Mouse (Mus musculus): Measurements from ENCODE around the gene Sptbn2.

Sptbn2 gene

GRCm38 (mm10) chr19:4772785-4773184 lies 61.8 kb downstream of the Sptbn2 start:
- no peak for DNase-seq (ENCODE audit: low read depth, low spot score)

GRCm38 (mm10) chr19:4782891-4783290 lies 71.9 kb downstream of the Sptbn2 start:
- DNase-seq (ENCODE audit: low read depth, low spot score) = no peak

- DNase-seq (ENCODE audit: low read depth, low spot score) = no peak
Measured at GRCm38 (mm10) chr19:4785206-4785605, 74.2 kb downstream of the Sptbn2 start.

GRCm38 (mm10) chr19:4786313-4786712 lies 75.3 kb downstream of the Sptbn2 start:
- no peak for DNase-seq (ENCODE audit: low read depth, low spot score)

- DNase-seq (ENCODE audit: low read depth, low spot score) = peak; percentile 20
Measured at GRCm38 (mm10) chr19:4793281-4793830, 82.4 kb downstream of the Sptbn2 start.

GRCm38 (mm10) chr19:4793831-4794422 lies 83.0 kb downstream of the Sptbn2 start, which contains the start of gene Rbm4:
Gene Rbm4 (minus strand): TSS chr19:4793901.
- DNase-seq (ENCODE audit: low read depth, low spot score) = peak; percentile 100

- DNase-seq (ENCODE audit: low read depth, low spot score) = no peak
Measured at GRCm38 (mm10) chr19:4795929-4796328, 85.0 kb downstream of the Sptbn2 start.

GRCm38 (mm10) chr19:4797846-4798245 lies 86.9 kb downstream of the Sptbn2 start:
- DNase-seq (ENCODE audit: low read depth, low spot score) = peak; percentile 76

- DNase-seq (ENCODE audit: low read depth, low spot score) = no peak
Measured at GRCm38 (mm10) chr19:4799083-4799482, 88.1 kb downstream of the Sptbn2 start.

Data from brain, adult 2 months (tissue).